Mouse (Mus musculus): Measurements from ENCODE around the gene Prl7c1.
"Not testable (repeated sequence)": the region's sequence is repeated elsewhere in the genome, so short reads cannot be mapped to it uniquely, and the experiment has no call there.

Gene Prl7c1

GRCm38 (mm10) chr13:27780704-27781103 is at the start of gene Prl7c1:
Prl7c1 (minus strand) TSS chr13:27780804.
- DNase-seq: not testable (repeated sequence)

- no peak for DNase-seq
These were observed 22.2 kb upstream of the Prl7c1 start for GRCm38 (mm10) chr13:27802765-27803164.

- DNase-seq: no peak
These were observed 20.8 kb upstream of the Prl7c1 start, which contains the start of gene Prl2a1 for GRCm38 (mm10) chr13:27801354-27801753. Prl2a1 (plus strand) TSS chr13:27801654.

GRCm38 (mm10) chr13:27799303-27799702 is 18.7 kb upstream of the Prl7c1 start:
- no peak for DNase-seq

GRCm38 (mm10) chr13:27734512-27735186 is 46.0 kb downstream of the Prl7c1 start:
- DNase-seq: no peak

- DNase-seq: not testable (repeated sequence)
These were observed 50.2 kb downstream of the Prl7c1 start for GRCm38 (mm10) chr13:27730286-27730959.

GRCm38 (mm10) chr13:27725057-27725456 is 55.5 kb downstream of the Prl7c1 start:
- peak; percentile 4 for DNase-seq

Data from kidney, postnatal 14 days (tissue).